Mouse (Mus musculus) adrenal gland, adult (tissue): ENCODE data around the gene BC024063.
"Not testable (repeated sequence)": the region's sequence is repeated elsewhere in the genome, so short reads cannot be mapped to it uniquely, and the experiment has no call there.

Experiments used
- DNase-seq, 2 experiments: peaks; one replicate each; pipeline ENCODE4 v3.0.0; 2022 to 2023; ENCODE audit warnings: low spot score in 1 of 2; ENCODE audit not compliant: inconsistent age in 2 of 2

BC024063 gene

DNA sequence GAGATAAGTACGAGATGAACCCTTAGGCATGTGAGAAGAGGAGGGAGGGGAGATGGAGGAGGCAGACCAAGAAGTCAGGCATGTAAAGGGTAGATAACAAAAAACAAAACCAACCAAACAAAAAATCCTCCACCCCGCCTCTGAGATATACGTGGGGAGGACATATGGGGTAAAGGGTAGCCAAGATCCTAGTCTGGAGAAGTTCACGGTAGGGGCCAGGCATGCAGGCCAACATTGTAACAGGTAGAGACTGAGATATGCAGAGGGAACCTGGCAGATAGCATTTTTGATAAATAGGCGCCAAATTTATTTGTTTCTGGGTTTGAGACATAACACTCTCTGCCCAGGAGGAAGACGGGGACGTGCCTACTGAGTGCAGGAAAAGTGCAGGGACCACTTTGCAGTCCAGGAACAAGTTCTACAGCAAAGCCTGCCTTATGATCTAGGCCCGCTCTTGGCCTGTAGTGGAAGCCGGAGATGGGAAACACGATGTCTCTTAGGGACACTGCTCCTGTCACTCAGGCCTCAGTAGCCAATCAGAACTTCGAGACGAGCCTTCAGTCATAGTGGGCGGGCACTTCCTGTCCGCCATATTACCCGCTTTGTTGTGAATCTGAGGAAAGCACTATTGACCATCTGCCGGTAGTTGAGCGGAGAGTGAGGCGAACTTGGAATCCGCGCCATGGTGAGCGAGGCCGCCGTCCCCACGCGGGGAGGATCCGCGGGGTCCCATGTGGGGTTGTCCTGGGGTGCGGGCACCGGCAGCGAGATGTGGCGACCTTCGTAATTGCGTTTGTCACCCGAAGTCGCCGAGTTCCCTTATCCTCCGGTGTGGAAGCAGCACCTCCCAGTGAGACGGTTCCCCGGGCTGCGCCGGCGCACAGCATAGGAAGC, at the start of gene BC024063:
Gene BC024063 (plus strand): TSS at position 626 of the 894 bp plus-strand sequence.
- peak; percentile 61 to 83 for DNase-seq

DNA sequence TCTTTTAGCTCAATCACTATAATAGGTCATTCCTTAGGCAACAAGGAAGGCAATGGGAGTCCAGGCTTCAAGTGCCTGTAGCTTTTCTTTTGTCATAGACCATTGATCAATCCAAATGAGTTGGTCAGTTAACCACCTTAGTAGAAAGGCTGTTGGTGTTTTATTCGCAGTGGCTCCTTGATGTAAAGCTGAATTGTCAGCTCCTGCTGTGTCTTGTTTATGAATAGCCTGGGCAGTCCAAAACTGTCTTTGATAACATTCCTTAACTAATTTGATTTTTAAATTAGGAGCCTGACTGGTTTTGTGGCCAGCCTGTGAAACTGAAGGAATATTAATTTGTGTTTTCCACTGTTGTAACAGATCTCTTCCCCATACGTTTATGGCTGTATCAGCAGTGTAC, 41.0 kb upstream of the BC024063 start:
- DNase-seq = no peak

DNA sequence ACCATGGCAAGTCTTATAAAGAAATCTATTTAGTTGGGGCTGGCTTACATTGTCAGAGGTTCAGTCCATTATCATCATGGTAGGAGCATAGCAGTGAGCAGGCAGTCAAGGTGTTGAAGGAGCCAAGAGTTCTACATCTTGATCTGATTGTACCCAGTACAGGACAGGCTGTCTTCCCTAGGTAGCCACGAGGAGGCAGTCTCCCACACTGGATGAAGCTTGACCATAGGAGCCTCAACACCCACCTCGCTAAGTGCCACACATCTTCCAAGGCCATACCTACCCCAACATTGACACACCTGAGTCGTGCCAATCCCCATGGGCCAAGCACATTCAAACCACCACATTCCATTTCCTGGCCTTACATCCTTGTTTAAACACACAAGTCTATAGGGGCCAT, 36.5 kb upstream of the BC024063 start:
- DNase-seq = no peak

DNA sequence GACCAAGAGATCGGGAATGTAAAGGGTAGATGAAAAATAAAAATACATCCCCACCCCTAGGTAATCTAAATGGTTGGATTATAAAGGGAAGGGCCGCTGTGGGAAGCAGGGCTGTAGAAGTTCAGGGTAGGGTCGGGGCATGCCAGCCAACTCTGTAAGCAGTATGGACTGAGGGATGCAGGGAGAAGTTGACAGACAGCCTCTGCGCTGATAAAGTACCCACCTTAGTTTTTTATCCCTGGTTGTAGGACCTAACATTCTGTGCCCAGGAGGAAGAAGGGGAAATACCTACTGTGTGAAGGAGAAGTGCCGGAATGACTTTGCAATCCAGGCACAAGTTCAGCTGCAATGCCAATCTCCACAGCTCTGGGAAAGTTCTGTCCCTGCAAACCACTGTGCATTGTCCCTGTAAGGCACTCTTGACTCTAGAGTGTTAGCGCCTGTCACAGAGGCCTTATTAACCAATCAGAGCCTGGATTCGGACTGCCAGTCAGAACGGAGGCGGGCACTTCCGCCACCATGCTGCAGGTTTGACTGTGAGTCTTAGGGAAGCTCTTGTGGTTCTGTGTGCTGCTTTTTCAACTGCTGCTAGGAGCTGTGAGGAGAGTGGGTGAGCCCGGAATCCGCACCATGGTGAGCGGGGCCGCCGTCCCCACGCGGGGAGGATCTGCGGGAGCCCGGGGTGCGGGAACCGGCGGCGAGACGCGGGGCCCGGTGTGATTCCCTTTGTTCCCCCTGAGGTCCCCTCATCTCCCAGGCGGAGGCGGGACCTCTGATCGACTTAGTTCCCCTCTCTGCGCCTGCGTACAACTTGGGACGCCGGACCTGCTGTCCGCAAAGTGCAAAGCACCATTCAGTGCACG, 35.3 kb upstream of the BC024063 start, which contains the start of gene Zfp873:
Gene Zfp873 (plus strand): TSS at position 527 of the 863 bp plus-strand sequence.
- DNase-seq = peak; percentile 95 to 99

DNA sequence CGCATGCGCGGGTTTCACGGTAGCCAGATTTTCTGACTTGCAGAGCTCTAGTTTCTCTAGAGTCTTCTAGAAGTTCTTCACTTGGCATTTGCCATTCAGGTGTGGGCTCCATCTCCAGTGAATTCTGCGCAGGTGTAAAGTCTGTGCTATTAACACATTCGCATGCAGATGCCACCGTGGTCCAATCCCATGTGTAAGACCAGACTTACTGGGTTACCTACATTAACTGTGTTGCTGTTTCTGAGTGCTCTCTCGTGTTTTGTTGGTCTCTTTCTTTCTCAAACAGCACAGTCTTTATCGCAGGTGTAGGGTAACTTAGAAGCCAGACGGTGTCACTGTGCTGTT, 34.7 kb upstream of the BC024063 start:
- not testable (repeated sequence) for DNase-seq

DNA sequence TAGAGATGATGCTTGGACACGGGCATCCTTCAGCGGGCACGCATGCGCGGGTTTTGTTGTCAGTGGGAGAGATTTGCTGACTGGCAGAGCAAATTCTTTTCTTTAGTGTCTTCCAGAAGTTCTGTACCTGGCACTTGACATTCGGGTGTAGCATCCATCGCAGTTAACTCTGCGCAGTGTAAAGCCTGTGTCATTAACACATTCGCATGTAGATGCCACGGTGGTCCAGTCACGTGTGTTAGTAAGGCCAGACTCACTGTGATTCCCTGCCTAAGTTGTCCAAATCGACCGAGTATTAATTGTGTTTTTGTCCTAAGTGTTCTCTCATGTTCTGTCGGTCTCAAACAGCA, 444 bp downstream of the BC024063 start:
- not testable (repeated sequence) for DNase-seq

DNA sequence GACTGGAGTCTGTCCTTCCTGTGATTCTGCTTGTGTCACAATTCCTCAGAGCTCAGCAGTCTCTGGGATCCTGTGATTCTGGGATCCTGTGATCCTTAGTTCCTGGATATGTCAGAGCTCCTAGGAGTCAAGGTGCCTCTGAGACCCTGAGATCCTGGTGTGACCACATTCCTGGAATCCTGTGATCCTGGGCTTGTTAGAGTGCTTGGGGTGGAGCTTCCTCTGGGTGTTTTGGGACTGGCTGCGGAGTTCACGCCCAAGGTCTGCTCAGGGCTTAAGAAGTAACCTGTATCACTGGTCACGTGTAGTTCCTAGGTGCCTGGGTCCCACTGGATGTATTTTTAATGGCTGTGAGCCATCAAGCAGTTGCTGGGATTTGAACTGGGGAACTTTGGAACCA, 34.1 kb downstream of the BC024063 start:
- no peak for DNase-seq

DNA sequence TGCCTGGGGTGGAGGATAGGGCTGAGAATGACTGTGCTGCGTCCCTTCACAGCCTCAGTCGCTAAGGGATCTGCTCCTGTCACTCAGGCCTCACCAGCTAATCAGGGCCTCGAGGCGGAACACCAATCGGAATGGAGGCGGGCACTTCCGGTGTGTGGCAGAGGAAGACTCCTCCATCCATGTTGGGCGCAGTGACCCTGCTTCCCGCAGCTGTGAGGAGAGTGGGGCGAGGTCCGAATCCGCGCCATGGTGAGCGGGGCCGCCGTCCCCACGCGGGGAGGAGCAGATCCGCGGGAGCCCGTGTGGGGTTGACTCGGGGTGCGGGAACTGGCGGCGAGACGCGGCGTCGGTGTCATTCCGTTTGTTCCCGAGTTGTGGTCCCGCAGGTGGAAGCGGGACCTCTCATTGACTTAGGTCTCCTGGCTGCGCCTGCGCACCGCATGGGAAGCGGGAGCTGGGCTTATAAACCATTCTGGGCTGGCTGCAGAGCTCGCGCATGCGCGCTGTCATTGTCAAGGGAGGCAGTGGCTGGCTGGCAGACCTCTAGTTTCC, 44.8 kb downstream of the BC024063 start, which contains the start of gene AU041133:
Gene AU041133 (plus strand): TSS at position 164 of the 552 bp plus-strand sequence.
- peak; percentile 91 to 95 for DNase-seq

DNA sequence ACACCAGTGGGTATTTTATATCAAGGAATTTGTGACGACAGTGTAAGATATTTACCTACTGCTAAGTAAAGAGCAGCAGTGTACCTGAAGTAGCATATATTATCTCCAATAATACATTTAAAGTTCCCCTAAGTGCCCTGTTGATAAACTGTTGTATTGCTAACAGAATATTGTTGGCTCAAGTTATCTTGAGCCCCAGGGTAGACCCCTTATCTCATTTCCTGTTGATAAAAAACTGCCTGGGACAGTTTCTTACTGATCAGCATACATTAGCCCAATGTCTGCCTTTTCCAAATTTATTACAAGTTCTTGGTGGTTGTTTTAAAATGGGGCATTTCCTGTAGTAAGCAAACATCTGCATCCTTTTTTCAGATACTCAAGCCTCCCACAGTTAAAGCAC, 62.1 kb downstream of the BC024063 start:
- DNase-seq = no peak

DNA sequence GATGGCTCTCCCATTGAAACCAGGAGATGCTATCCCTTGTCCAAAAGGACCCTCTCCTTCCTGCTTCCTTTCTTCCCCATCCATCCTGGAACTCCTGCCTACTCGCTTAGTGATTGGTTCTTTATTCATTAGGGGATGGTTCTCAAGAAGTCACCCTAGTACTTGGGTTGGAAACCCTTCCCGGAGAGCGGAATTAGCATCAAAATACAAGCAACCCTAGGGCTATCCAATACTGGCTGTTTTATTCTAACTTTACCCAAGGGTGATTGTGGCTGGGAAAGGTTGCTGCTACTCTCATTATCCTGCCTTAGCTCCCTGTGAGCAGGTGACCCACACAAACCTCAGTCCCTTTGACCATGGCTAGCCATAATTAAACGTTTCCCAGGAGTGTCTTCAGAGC, 64.4 kb downstream of the BC024063 start:
- DNase-seq = no peak
